Mouse (Mus musculus) cerebellum, adult 8-10 months (tissue): ENCODE data around the gene Gcm1.

ENCODE experiments used
- DNase-seq: peaks from one replicate; pipeline ENCODE4 v3.0.0; 2022

Gcm1 gene

GRCm38 (mm10) chr9:78103965-78104560 is 52.3 kb downstream of the Gcm1 start:
- no peak for DNase-seq

- no peak for DNase-seq
Observed at GRCm38 (mm10) chr9:78104973-78105372, 53.2 kb downstream of the Gcm1 start.

GRCm38 (mm10) chr9:78105501-78105932 is 53.8 kb downstream of the Gcm1 start:
- no peak for DNase-seq

GRCm38 (mm10) chr9:78106821-78107220 is 55.1 kb downstream of the Gcm1 start:
- no peak for DNase-seq

GRCm38 (mm10) chr9:78107582-78107911 is 55.8 kb downstream of the Gcm1 start:
- DNase-seq = no peak

- DNase-seq = peak; percentile 83
Observed at GRCm38 (mm10) chr9:78107912-78108795, 56.4 kb downstream of the Gcm1 start.

GRCm38 (mm10) chr9:78108796-78109239 is 57.1 kb downstream of the Gcm1 start, which contains the start of the genes Fbxo9 and Ick:
Fbxo9 (minus strand) TSS chr9:78109065.
Ick (plus strand) TSS chr9:78109192.
- peak; percentile 86 for DNase-seq

GRCm38 (mm10) chr9:78109656-78110055 is 57.9 kb downstream of the Gcm1 start:
- peak; percentile 23 for DNase-seq

GRCm38 (mm10) chr9:78111456-78111855 is 59.7 kb downstream of the Gcm1 start:
- no peak for DNase-seq

- DNase-seq = peak; percentile 92
Observed at GRCm38 (mm10) chr9:78112770-78113537, 61.2 kb downstream of the Gcm1 start.

- DNase-seq = no peak
Observed at GRCm38 (mm10) chr9:78113538-78113885, 61.8 kb downstream of the Gcm1 start.
